Mouse (Mus musculus): ENCODE data around the gene Lamp5.

Gene Lamp5

DNA sequence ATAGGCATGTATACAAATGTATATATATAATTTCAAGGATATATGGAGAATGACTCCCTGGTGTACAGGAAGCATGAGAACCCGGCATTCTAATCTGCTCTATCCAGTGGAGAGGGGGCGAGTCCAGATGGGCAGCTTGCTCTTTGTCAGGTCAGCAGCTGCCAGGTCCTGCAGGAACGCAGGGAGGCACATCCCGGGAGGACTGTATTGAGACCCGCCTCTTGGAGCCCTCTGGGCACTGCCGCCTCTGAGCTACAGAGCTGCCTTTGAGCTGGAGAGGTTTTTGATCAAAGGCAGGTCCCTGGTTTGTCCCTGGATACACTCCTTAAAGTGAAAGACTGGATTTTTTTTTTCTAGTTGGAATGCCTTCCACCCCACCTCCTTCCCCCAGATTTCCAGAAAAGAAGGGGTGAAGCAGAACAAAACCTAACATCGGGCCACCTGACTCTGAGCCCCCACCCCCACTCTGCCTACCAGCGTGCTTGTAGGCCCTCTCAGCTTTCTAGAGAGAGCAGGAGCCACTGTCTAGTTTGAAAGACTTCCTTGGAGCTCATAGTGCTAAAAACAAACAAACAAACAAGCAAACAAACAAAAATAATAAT, at the start of gene Lamp5:
Gene Lamp5 (plus strand): TSS at position 552 of the 602 bp plus-strand sequence.
- no peak for DNase-seq (ENCODE audit: low read depth)

DNA sequence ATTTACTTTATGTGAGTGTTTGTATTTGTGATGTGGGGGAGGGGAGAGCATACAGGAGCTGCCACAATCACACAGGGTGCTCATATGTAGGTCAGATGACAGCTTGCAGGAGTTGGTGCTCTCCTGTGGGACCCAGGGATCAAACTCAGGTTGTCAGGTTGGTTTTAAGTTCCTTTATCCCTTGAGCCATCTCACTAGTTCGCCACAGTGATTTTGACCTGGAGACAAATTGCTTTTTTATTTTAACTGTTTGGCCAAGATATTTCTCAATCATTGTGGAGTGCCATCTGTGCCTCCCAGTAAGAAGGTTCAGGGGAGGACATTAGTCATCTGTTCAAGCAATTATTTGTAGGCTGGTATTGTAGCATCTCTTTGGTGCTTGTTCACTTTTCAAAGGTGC, 48.2 kb upstream of the Lamp5 start:
- no peak for DNase-seq (ENCODE audit: low read depth)

DNA sequence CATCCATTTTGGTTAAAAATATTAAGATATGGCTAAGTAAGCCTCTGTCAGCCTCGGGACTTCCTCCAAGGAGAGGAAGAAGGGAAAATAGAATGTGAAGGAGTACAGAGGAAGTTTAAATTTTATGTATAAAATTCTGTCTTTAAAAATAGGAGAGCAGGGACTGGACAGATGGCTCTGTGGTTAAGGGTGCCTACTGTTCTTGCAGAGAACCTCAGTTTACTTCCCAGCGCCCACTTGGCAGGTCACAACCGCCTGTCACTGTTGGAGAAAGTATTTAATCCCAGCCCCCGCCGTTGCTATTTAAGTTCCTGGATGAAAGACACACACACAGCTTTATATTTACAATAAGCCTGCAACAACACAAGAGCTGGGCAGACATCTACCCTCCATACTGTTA, 45.8 kb upstream of the Lamp5 start:
- no peak for DNase-seq (ENCODE audit: low read depth)

DNA sequence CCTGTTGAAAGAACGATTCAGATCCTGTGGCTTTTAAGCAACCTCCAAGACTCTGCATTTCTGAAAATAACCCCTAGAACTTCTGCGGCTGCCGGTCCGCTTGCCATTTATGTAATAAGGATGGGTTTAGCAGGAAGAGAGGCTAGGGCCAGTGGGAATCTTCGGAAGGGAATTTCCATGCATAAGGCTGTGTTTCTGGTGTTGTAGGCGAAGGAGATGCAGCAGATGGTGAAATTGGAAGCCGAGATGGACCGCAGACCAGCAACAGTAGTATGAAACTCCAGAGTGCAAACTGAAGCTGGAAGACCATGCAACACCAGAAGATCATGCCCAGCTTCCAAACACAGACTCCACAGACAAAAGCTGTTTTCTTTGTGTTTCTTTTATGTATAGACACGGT, 39.3 kb upstream of the Lamp5 start:
- no peak for DNase-seq (ENCODE audit: low read depth)

DNA sequence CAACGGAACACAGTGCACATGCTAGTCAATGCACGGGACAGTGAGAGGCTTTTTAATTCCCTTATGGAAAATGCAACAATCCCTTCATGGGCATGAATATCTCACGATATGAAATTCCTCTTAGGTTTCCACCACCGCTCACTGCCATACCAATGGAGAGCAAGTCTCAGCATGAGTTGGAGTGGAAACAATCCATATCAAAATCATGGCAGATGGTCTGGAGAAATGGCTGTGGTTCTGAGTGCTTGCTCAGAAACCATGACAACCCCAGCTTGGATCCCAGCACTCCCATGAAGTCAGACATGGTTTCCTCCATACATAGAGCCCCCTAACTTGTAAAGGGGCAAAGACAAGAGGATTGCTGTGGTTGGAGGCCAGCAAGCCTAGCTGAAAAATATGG, 3.6 kb upstream of the Lamp5 start:
- DNase-seq (ENCODE audit: low read depth): no peak

DNA sequence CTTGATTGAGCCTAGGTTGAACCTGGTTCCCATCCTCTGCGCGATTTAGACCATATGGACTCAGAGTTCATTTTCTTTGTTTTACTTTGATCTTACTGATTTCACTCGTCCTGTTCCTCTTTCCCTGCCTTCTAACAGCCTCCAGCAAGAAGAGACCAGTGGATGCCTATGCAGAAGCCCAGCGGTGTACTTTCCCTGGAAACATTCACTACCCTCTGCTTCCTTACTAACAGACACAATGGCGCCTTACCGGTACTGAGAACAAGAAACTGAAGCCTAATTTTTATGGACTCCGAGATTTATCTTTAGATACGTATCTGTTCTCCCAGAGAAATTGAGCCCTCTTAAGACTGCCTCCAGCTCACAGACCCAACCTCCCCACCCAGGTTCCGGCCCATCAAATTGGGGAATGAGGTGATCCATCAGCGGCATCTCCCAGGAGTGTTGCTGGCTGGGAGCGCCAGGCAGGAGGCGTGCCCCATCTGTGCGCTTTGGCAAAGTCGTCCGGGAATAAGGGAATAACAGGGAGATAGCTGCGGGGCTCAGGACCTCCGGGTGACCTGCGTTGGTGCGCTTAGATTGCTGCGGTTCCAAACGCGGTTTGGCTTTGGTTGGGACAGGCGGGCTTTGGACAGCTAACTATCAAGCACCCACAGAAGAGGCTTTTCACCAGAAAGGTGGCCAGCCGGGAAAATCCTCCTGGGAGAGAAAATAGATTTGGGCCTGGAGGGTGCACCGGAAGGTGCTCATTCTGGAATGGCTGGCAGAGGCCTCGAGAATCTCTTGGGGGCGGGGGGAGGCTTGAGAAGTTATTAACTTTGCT, 1.0 kb upstream of the Lamp5 start:
- DNase-seq (ENCODE audit: low read depth): no peak

DNA sequence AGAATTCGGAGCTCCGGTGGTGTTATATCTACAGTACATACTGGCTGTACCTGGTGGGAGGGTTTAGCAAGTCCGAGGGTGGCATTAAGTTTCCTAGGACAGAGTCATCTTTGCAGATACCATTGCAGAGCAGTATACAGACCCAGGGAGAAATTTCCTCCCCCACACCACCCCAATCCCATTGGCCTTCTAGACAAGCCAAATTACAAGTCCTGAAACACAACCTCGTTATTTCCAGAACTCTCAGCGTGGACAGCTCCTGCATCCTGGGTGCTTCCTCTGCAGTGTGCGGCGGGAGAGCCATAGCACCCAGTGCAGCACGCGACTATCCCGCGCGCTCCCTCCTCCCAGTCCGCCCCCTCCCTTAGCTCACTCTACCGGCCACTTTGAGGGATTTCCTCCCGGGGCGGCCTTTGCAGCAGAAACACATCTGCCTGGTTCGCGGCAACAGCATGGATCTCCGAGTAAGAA, 5.9 kb downstream of the Lamp5 start:
- no peak for DNase-seq (ENCODE audit: low read depth)

DNA sequence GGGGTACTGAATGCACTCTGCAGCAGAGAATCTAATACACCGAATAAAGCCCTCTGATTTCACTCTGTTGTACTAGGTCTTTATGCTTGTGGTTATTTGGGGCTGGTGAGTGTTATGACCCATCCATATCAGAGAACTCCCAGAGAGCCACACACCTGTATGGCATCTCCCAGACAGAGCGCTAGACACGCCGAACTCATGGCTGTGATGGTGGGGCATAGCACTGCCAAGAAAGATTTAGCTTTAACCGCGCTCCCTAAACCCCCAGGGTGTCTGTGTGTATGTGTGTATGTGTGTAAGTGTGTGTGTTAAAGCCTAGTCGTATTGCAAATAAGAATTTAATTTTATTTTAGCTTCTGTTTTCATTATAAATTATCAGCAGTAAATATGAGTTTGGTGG, 6.4 kb downstream of the Lamp5 start:
- DNase-seq (ENCODE audit: low read depth): no peak

DNA sequence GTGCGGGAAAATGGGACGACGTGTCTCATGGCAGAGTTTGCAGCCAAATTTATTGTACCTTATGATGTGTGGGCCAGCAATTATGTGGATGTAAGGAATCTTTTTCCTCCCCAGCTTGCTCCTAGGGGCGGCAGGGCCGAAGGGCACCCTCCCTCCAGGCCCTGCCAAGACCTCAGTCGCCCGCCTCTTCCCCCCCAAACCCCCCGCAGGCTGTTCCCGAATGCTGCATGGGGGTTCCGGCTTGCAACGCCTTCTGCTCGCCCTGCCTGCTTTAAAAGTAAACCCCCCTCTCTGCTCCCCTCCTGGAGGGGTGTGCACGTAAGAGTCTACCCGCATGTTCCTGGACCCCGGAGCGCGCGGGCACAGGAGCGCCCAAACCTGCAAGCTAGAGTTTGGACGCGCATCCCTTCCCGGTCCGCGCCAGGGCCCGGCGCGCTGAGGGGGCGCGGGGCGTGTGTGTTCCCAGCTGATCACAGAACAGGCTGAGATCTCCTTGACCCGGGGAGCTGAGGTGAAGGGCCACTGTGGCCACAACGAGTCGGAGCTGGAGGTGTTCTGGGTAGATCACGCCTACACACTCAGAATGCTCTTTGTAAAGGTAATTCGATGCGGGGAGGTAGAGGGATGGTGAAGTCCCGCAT, 7.1 kb downstream of the Lamp5 start:
- DNase-seq (ENCODE audit: low read depth): no peak

DNA sequence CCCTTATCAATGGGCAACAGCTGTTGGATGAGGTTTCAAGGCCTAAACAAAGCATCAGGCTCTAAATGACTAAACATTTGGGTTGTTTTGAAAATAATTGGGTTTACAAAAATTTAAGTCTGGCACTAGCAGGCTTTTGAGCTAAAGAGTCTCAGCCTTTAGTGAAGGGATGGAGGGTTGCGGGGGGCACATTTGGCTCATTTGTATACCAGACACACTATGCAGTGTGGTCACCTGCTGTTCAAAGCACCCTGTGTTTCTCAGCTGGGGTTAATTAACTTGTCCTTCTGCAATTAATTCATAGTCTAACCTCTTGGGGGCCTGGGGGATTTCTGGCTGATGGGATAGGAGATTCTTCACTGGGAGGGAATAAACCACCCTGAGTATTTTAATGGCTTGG, 12.3 kb downstream of the Lamp5 start:
- DNase-seq (ENCODE audit: low read depth): no peak

DNA sequence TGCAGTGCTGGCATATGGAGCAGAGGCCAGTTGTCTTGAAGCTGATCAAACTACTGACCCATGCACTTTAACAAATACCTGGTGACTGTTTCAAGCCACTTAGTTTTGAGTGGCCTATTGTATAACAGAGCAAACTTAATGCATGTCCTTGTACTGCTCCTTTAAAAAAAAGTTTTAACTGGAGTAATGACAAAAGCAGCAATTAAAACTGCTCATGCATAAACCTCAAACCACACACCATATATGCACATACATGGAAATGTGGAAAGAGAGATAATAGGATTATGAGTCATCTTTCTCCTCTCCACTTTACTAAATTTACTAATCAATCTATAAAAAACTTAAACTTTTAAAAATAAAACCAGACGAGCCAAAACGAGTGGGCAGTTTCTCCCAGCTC, 43.9 kb downstream of the Lamp5 start:
- no peak for DNase-seq (ENCODE audit: low read depth)

DNA sequence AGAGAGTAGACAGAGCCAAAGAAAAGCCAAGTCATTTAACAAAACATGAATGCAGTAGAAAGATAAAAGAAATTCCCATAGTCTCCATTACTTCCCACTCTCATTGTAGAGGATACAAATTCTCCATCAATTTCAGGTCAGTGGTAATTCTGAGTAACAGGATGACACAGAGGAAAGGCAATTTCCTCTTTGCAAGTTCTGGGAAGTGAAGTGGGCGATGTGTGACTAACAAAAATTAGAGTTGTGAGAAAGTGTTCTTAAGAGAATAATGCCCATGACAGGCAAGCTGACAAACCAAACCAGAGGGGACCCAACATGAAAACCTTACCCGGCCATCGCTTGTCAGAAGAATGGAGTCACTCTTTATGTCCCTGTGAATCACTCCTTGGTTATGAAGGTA, 45.1 kb downstream of the Lamp5 start:
- DNase-seq (ENCODE audit: low read depth): no peak

DNA sequence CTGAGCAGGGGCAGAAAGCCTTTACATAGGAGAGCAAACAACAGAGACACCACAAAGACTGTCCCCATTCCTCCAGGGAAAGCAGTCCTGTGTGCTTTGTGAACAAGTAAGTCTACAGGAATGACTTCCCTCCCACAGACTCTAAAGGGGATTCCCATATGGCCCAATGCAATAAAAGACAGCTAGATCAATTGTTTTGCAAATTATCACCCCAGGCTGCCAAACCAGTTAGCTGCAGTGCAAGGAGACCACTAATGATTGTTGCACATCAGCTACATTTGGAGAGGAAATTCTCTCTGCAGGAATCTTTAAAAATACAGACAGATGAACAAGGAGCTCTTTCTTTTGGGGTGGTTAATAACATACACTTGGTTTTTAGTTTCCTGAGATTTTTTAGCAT, 55.6 kb downstream of the Lamp5 start:
- no peak for DNase-seq (ENCODE audit: low read depth)

DNA sequence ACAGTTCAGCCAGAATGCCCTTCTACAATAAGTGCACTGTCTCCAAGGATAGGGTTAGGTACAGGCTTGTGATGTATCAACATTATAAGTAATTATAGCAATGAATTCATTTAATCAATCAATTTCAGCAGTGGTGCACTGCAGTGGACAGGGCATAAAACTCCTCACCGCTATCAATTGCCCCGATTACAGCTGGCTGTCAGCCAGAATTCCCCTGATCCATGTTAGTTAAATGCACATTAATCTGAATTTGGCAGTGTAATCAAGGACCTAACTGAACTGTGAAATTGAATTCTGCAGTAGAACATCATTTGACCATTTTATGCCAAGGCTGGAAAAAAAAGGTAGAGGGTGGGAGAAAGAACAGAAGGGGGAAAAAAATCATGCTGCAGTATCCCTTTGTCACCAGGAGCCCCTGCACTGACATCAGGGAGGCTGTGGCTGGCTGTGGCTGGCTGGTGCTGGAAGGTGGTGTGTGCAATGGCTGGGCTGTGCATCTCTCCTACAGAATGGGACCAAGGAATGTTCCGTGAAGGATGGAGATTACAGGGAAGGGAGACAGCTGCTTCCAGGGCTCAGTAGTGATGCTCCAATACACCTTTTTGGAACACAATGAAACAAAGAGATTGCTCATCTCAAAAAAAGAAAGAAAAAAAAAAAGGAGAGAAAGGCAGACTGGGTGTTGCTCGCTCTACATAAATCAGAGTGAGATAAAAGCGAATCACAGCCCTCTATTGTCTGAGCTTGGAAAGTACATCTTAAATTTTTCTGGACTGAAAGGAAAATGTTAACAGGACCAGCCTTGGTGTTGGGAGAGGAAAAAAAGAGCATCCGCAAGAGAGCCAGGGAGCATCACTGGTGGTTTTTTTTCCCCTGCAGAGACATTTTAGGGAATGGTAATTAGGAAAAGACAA, 56.3 kb downstream of the Lamp5 start:
- no peak for DNase-seq (ENCODE audit: low read depth)

DNA sequence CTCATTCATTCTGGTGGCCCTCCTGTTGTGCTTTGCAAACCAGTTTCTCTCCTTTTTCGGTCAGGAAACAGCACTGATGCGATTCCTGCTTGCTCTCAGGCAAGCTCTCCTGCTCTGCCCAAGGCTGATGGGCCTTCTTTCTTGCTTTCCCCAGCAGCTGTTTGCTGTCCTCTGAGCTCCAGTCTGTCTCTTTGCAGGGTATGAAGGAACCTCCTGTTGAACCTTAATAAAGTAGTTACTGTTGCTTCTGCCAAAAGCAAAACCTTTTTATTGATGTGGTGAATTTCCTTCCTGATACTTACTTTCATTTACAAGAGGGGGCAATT, 57.0 kb downstream of the Lamp5 start:
- DNase-seq (ENCODE audit: low read depth): no peak

DNA sequence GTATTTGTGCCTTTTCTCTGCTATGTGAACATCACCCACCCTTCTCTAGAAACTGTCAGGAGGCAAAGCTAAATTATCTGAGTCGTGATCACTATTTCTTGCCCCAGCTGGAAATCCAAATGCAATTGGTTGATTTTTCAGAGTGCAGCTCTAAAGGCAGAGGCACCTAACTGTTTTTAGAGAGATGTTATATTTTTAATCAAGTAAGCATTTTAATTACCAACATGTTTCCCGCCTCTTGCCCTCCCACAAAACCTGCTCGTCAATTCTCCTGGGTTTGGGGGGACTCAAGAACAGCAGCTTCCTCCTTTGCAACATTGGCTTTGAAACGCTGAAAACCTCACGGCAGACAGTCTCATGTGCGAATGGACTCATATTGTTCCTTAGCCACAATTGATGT, 61.3 kb downstream of the Lamp5 start:
- no peak for DNase-seq (ENCODE audit: low read depth)

DNA sequence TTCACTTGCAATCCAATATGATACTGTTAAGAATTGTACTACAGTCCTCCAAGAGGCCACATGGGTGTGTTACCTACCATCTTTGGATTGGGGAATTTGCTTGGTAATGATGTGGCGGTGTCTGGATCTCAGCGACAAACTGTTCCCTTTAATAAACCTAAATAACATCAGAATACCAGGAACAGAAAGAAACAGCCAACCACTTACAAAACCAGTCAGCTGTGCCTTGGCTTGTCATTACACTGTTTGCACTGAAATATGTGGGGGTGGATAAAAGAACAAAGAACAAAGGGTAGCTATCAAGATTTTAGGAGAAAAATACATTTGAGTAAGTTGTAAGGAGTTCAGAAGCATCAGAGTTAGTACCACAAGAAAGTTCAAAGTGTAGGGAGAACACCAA, 66.0 kb downstream of the Lamp5 start:
- DNase-seq (ENCODE audit: low read depth): no peak

Data from c-Kit-positive CD71-positive TER-119-negative erythroid progenitor cells, embryonic 14.5 days (primary cell).